Comparison of ENCODE assay signal across 25 mouse cellular contexts in genomic region chr6:104932153-104932552, GRCm38 (mm10).
DNase-seq lines count a peak whose midpoint lies in the region; ATAC-seq and TF ChIP-seq lines count a peak whose summit lies in the region.
"Had no signal": no experiment of that assay in that cellular context is flagged by ENCODE, and none has a peak within 500 bp of the region (broad histone marks: within the 10 kb centered on the region; RNA-seq: fewer than 3 reads in every experiment).

No protein-coding gene starts in this region.

- no peak overlapping the region for H3K4me2 ChIP-seq in forebrain, embryonic 14.5 days (ENCODE audit: low read length)
- H3K4me2 ChIP-seq in forebrain, embryonic 16.5 days (ENCODE audit: low read length) = no peak overlapping the region
- H3K4me2 ChIP-seq in forebrain, embryonic 11.5 days (ENCODE audit: low read depth, low read length, severe bottlenecking) = no peak overlapping the region
- H3K4me2 ChIP-seq: embryonic facial prominence, embryonic 13.5 days; embryonic facial prominence, embryonic 15.5 days had no signal

- no peak overlapping the region for H3K9ac ChIP-seq in forebrain, embryonic 14.5 days (ENCODE audit: low read length)
- no peak overlapping the region for H3K9ac ChIP-seq in forebrain, embryonic 16.5 days (replicated peaks; ENCODE audit: low read depth, low read length)
- H3K9ac ChIP-seq in forebrain, embryonic 11.5 days (ENCODE audit: low read length) = no peak overlapping the region
- H3K9ac ChIP-seq: embryonic facial prominence, embryonic 13.5 days; embryonic facial prominence, embryonic 15.5 days had no signal

- no peak for ATAC-seq in forebrain, embryonic 14.5 days
- peak; percentile 36; the same call in 1 of the 2 replicates for ATAC-seq in forebrain, embryonic 16.5 days
- no peak for ATAC-seq in forebrain, embryonic 11.5 days (replicated peaks; ENCODE audit: low FRiP score)
- ATAC-seq: activated CD4-positive, CD25-positive, alpha-beta regulatory T cell, adult 4 months; CD4-positive, CD25-positive, alpha-beta regulatory T cell, adult 4 months; Patski had no signal

- H3K9me3 ChIP-seq in forebrain, embryonic 14.5 days (replicated peaks; ENCODE audit: control insufficient read depth, low read length) = no peaks in the 10 kb centered on the region
- no peaks in the 10 kb centered on the region for H3K9me3 ChIP-seq in forebrain, embryonic 10.5 days
- H3K9me3 ChIP-seq in forebrain, embryonic 16.5 days (ENCODE audit: control insufficient read depth, low read length) = no peaks in the 10 kb centered on the region
- no peaks in the 10 kb centered on the region for H3K9me3 ChIP-seq in forebrain, embryonic 11.5 days (ENCODE audit: control insufficient read depth, low read length)
- H3K9me3 ChIP-seq: embryonic facial prominence, embryonic 13.5 days; embryonic facial prominence, embryonic 15.5 days; G1E had no signal

- TF ChIP-seq CTCF in brain, embryonic 14.5 days (IDR thresholded peaks at IDR 0.05; ENCODE audit: borderline replicate concordance, extremely low read depth, insufficient read depth, insufficient read length) = no peak

- WGBS in forebrain, embryonic 14.5 days = 89% methylated on average over 4 of the region's 4 CpGs
- WGBS in forebrain, embryonic 10.5 days = 90% methylated on average over 4 of the region's 4 CpGs
- WGBS in forebrain, embryonic 16.5 days = 75% methylated on average over 4 of the region's 4 CpGs
- 92% methylated on average over 4 of the region's 4 CpGs for WGBS in forebrain, embryonic 11.5 days

- DNase-seq in forebrain, embryonic 14.5 days (ENCODE audit: low spot score) = peak; percentile 34
- no peak for DNase-seq in forebrain, embryonic 10.5 days (ENCODE audit: extremely low spot score, low spot score)
- DNase-seq in forebrain, embryonic 11.5 days (ENCODE audit: low spot score) = no peak
- DNase-seq in brain, embryonic 14.5 days (ENCODE audit: low read depth) = peak; percentile 37
- DNase-seq in cerebellum, adult 18-20 months = no peak
- DNase-seq: adrenal gland, adult 8-10 months; adrenal gland, postnatal 14 days; adrenal gland, postnatal 36 days; B cell, adult 2 months; cerebellum, adult 11-12 months; cerebellum, adult 8-10 months; cerebellum, adult 9-11 months; cerebellum, postnatal 14 days; cerebellum, postnatal 36 days; embryo, embryonic 11 days; gastrocnemius, adult 2 months had no signal

- no peaks in the 10 kb centered on the region for H3K36me3 ChIP-seq in forebrain, embryonic 14.5 days (ENCODE audit: control insufficient read depth, insufficient read depth, low read length)
- H3K36me3 ChIP-seq in forebrain, embryonic 10.5 days (replicated peaks) = no peaks in the 10 kb centered on the region
- H3K36me3 ChIP-seq in forebrain, embryonic 16.5 days (ENCODE audit: control insufficient read depth, insufficient read depth) = no peaks in the 10 kb centered on the region
- H3K36me3 ChIP-seq in forebrain, embryonic 11.5 days (ENCODE audit: control insufficient read depth, insufficient read depth, low read length) = no peaks in the 10 kb centered on the region
- H3K36me3 ChIP-seq: embryonic facial prominence, embryonic 13.5 days; embryonic facial prominence, embryonic 15.5 days; G1E had no signal

- H3K4me1 ChIP-seq in forebrain, embryonic 14.5 days (ENCODE audit: control insufficient read depth, insufficient read depth, low read length) = no peaks in the 10 kb centered on the region
- H3K4me1 ChIP-seq in forebrain, embryonic 10.5 days = no peaks in the 10 kb centered on the region
- no peaks in the 10 kb centered on the region for H3K4me1 ChIP-seq in forebrain, embryonic 16.5 days (replicated peaks; ENCODE audit: control insufficient read depth, insufficient read depth, low read length)
- no peaks in the 10 kb centered on the region for H3K4me1 ChIP-seq in forebrain, embryonic 11.5 days (replicated peaks; ENCODE audit: control insufficient read depth, insufficient read depth, low read length)
- H3K4me1 ChIP-seq: embryonic facial prominence, embryonic 13.5 days; embryonic facial prominence, embryonic 15.5 days had no signal

- H3K27me3 ChIP-seq in forebrain, embryonic 14.5 days (replicated peaks; ENCODE audit: control insufficient read depth, insufficient read depth, low read length) = no peaks in the 10 kb centered on the region
- H3K27me3 ChIP-seq in forebrain, embryonic 10.5 days (ENCODE audit: poor library complexity, severe bottlenecking) = no peaks in the 10 kb centered on the region
- no peaks in the 10 kb centered on the region for H3K27me3 ChIP-seq in forebrain, embryonic 16.5 days (replicated peaks; ENCODE audit: control insufficient read depth, insufficient read depth, low read length)
- H3K27me3 ChIP-seq in forebrain, embryonic 11.5 days (ENCODE audit: control insufficient read depth, insufficient read depth, low read length) = no peaks in the 10 kb centered on the region
- H3K27me3 ChIP-seq: CH12.LX; embryonic facial prominence, embryonic 13.5 days; embryonic facial prominence, embryonic 15.5 days; Patski had no signal

- no peak overlapping the region for H3K4me3 ChIP-seq in forebrain, embryonic 14.5 days (ENCODE audit: low read depth, low read length)
- H3K4me3 ChIP-seq in forebrain, embryonic 10.5 days = no peak overlapping the region
- H3K4me3 ChIP-seq in forebrain, embryonic 16.5 days (replicated peaks; ENCODE audit: low read length) = no peak overlapping the region
- no peak overlapping the region for H3K4me3 ChIP-seq in forebrain, embryonic 11.5 days (ENCODE audit: low read depth, low read length)
- H3K4me3 ChIP-seq: embryonic facial prominence, embryonic 13.5 days; embryonic facial prominence, embryonic 15.5 days; erythroblast, embryonic 14.5 days; gastrocnemius, adult 2 months had no signal

- H3K27ac ChIP-seq in forebrain, embryonic 14.5 days (ENCODE audit: low read depth, low read length) = no peak overlapping the region
- H3K27ac ChIP-seq in forebrain, embryonic 10.5 days = no peak overlapping the region
- no peak overlapping the region for H3K27ac ChIP-seq in forebrain, embryonic 16.5 days (ENCODE audit: low read length)
- no peak overlapping the region for H3K27ac ChIP-seq in forebrain, embryonic 11.5 days (ENCODE audit: low read depth, low read length)
- H3K27ac ChIP-seq: embryonic facial prominence, embryonic 13.5 days; embryonic facial prominence, embryonic 15.5 days; gastrocnemius, adult 2 months had no signal

- TF ChIP-seq POLR2A in brain, embryonic 14.5 days (IDR thresholded peaks at IDR 0.05; ENCODE audit: borderline replicate concordance, extremely low read depth, insufficient read depth, insufficient read length, poor library complexity, severe bottlenecking) = no peak

Comparison
In these comparisons a context has a peak if more than half of its experiments do, and no peak if none do; other contexts are left out.
1. DNase-seq: peak in forebrain, embryonic 14.5 days (single experiment) and brain, embryonic 14.5 days (single experiment); none in forebrain, embryonic 10.5 days (single experiment), forebrain, embryonic 11.5 days (single experiment) and cerebellum, adult 18-20 months (0 of 2).